Mouse (Mus musculus) C3H10T1/2 (cell line): ENCODE results near the gene Aldh3a2. TPM values are rescaled to one million over a fixed set of nuclear protein-coding genes. Genes with fewer than 3 reads are reported as not detected.

Experiments
- polyA plus RNA-seq, 2 experiments: library from polyadenylated mRNA; unstranded; fragments of >200 nt; fragmentation: generic; extraction: Trizol; gene quantifications; one replicate each; pipeline ENCODE4 v1.2.1; 2012; ENCODE audit warnings: missing spikeins in 2 of 2

The Aldh3a2 gene
- 10 to 100 TPM in 1 of 2 experiments, 1 to 10 TPM in 1; 2.2 to 28.4 TPM for polyA plus RNA-seq

GRCm38 (mm10) chr11:61266551-61267533 lies at the start of gene Aldh3a2:
Aldh3a2 (minus strand) TSS chr11:61267464.

DNA sequence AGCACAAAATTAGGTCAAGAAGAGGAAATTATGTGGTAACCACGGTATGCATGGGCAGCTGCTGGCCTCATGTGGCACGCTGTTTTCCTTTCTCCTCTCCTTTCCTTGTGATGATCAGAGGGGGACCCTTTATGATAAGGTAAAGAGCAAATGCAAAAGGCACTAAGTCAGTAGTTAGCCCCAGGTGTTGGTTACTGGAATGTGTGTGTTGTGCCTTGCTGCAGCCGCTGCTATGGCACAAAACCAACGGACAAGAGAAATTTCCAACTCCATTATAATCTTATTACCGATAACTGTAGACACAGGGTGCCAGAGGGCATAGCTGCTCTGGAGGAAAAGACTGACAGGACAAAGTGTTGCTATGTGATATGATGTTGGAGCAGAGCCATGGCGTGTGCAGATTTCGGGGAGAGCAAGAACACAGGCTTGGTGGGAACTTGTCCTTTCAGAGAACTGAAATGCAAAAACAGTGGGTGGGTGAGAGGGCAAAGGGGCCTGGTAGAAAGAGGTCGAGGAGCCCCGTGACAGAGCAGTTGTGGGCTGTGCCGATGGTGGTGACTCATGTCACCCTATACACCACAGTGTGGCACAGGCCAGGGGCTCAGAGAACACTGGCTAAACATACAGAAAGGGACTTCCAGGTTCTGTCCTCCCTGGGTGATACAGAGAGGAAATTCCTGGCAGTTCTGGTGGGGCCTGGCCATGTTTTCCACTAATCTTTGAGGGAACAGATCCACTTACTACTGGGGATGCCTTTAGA lies 59.6 kb downstream of the Aldh3a2 start, which contains the start of gene Aldh3a1:
Gene Aldh3a1 (plus strand): TSS at position 51 of the 760 bp plus-strand sequence.

DNA sequence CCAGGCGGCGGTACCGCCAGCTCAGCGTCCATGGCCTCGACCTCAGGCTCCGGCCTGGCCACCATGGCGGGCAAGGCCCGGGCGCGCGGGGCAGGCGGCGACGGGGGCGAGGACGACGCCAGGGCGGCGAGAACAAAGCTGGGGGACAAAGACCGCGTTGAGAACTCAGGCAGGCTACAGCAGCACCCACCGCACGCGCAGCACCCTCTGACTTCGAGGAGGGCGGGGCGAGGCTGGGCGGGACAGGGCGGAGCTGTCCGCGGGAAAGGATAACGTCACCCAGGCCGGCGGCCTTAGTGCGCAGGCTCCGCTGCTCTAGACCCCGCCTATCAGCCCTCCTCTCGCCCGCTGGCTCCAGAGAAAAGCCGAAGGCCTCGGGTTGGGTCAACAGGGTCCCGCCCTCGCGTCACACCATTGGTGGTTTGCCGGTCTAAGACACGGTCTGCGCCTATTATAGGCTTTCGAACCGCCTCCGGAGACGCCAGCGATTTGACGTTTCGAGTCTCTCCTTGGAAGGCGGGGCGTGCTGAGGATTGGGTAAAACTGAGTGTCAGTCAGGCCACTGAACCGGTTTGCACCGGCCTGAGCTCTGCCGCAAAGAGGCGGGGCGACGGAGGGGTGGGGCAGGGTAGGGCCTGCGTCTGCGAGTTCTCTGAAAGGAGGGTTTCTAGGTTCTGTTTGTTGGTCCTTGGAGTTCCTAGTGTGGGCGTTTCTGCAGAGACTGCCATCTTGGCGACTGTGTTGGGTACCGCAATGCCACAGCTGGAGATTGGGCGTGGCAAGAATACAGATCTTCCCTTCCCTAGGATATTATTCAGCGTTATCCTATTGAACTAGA lies 92.2 kb downstream of the Aldh3a2 start, which contains the start of gene Usp22:
Gene Usp22 (minus strand): TSS at position 235 of the 838 bp plus-strand sequence.

Other genes starting within 250 kb of the Aldh3a2 start
- gene Kcnj12, start 244.9 kb downstream of the Aldh3a2 start, polyA plus RNA-seq = under 1 TPM; 0.06 to 0.07 TPM
- gene Tnfrsf13b, start 140.7 kb downstream of the Aldh3a2 start, polyA plus RNA-seq = not detected
- 10 to 100 TPM in 1 of 2 experiments, 1 to 10 TPM in 1; 9.6 to 61.6 TPM for gene Usp22, start 92.4 kb downstream of the Aldh3a2 start, polyA plus RNA-seq
- gene Aldh3a1, start 59.9 kb downstream of the Aldh3a2 start, polyA plus RNA-seq = 100 to 1,000 TPM in 1 of 2 experiments, 10 to 100 TPM in 1; 29.4 to 110 TPM
- gene Slc47a2, start 75.4 kb upstream of the Aldh3a2 start, polyA plus RNA-seq = under 1 TPM in 1 of 2 experiments, not detected in 1; 0.14 TPM
- under 1 TPM in 1 of 2 experiments, not detected in 1; 0.04 TPM for gene Slc47a1, start 110.9 kb upstream of the Aldh3a2 start, polyA plus RNA-seq
- under 1 TPM in 1 of 2 experiments, not detected in 1; 0.79 TPM for gene Rnf112, start 186.7 kb upstream of the Aldh3a2 start, polyA plus RNA-seq
- 10 to 100 TPM in 1 of 2 experiments, under 1 TPM in 1; 0.04 to 13.4 TPM for gene Mfap4, start 218.0 kb upstream of the Aldh3a2 start, polyA plus RNA-seq
- 10 to 100 TPM; 15.3 to 42.0 TPM for gene Mapk7, start 226.9 kb upstream of the Aldh3a2 start, polyA plus RNA-seq
- gene B9d1, start 237.7 kb upstream of the Aldh3a2 start, polyA plus RNA-seq = 100 to 1,000 TPM in 1 of 2 experiments, 10 to 100 TPM in 1; 74.8 to 109 TPM